Mouse (Mus musculus) MEL (cell line): ENCODE data around the gene A630023A22Rik. TPM values are rescaled to one million over a fixed set of nuclear protein-coding genes. Genes with fewer than 3 reads are reported as not detected.

Source experiments
- DNase-seq: peaks from one replicate; pipeline ENCODE4 v3.0.0; 2011; ENCODE audit warnings: low read depth, low spot score
- H3K27ac ChIP-seq: 2 replicates; pipeline ENCODE4 v1.5.1; 2012; ENCODE audit warnings: low read depth, mild to moderate bottlenecking, control low read depth, low read length, moderate library complexity; ENCODE audit not compliant: control insufficient read depth
- H3K27me3 ChIP-seq, 2 experiments: fragments of 150-350 bp in 1 of 2; sonication (generic) in 1 of 2; 2 replicates each; pipeline ENCODE4 v1.6.1; 2012; ENCODE audit warnings: low read length in 2 of 2, mild to moderate bottlenecking in 2 of 2, improper control_type of control experiment in 1 of 2, moderate library complexity in 1 of 2; ENCODE audit not compliant: insufficient read depth in 2 of 2, control insufficient read depth in 1 of 2
- H3K36me3 ChIP-seq, 2 experiments: 2 replicates each; pipeline ENCODE4 v1.6.1; 2012 to 2014; ENCODE audit warnings: low read length in 2 of 2, improper control_type of control experiment in 1 of 2, inconsistent platforms in 1 of 2, mild to moderate bottlenecking in 1 of 2; ENCODE audit not compliant: insufficient read depth in 2 of 2, control insufficient read depth in 1 of 2
- H3K4me1 ChIP-seq, 2 experiments: fragments of 150-350 bp in 1 of 2; sonication (generic) in 1 of 2; 2 replicates each; pipeline ENCODE4 v1.6.1; 2012; ENCODE audit warnings: low read length in 2 of 2, improper control_type of control experiment in 1 of 2, mild to moderate bottlenecking in 1 of 2; ENCODE audit not compliant: insufficient read depth in 2 of 2, control insufficient read depth in 1 of 2
- H3K4me3 ChIP-seq, 2 experiments: fragments of 150-350 bp in 1 of 2; sonication (generic) in 1 of 2; 2 replicates each; pipeline ENCODE4 v1.5.1; 2012; ENCODE audit warnings: low read depth in 2 of 2, low read length in 2 of 2, mild to moderate bottlenecking in 2 of 2, moderate library complexity in 2 of 2, control low read depth in 1 of 2, improper control_type of control experiment in 1 of 2; ENCODE audit not compliant: control insufficient read depth in 1 of 2, insufficient read depth in 1 of 2
- H3K79me2 ChIP-seq: 2 replicates; pipeline ENCODE4 v1.6.1; 2012; ENCODE audit warnings: mild to moderate bottlenecking, low read length, moderate library complexity; ENCODE audit not compliant: control insufficient read depth, poor library complexity, insufficient read depth
- H3K9ac ChIP-seq: 2 replicates; pipeline ENCODE4 v1.6.1; 2012; ENCODE audit warnings: low read depth, mild to moderate bottlenecking, control low read depth, low read length, moderate library complexity; ENCODE audit not compliant: control insufficient read depth, poor library complexity, severe bottlenecking
- H3K9me3 ChIP-seq: fragments of 150-350 bp; sonication (generic); replicated peaks from 2 replicates; pipeline ENCODE4 v1.6.1; 2012; ENCODE audit warnings: mild to moderate bottlenecking, low read length, improper control_type of control experiment, moderate library complexity; ENCODE audit not compliant: insufficient read depth
- CHD1 ChIP-seq: IDR thresholded peaks from 2 replicates; pipeline ENCODE4 v1.6.1; 2012; ENCODE audit warnings: low read depth, mild to moderate bottlenecking, inconsistent platforms, low read length, improper control_type of control experiment
- CHD2 ChIP-seq: IDR thresholded peaks from 2 replicates; pipeline ENCODE4 v1.6.1; 2011; ENCODE audit warnings: low read length, improper control_type of control experiment
- CTCF ChIP-seq, 3 experiments: IDR thresholded peaks in 2 of 3; conservative IDR thresholded peaks in 1 of 3; 2 replicates each; pipeline ENCODE4 v1.5.1; 2011 to 2012; ENCODE audit warnings: low read length in 3 of 3, low read depth in 2 of 3, mild to moderate bottlenecking in 2 of 3, improper control_type of control experiment in 1 of 3, inconsistent platforms in 1 of 3, mixed read lengths in 1 of 3, moderate library complexity in 1 of 3; ENCODE audit not compliant: control insufficient read depth in 1 of 3, insufficient read depth in 1 of 3, poor library complexity in 1 of 3, severe bottlenecking in 1 of 3
- E2F4 ChIP-seq: IDR thresholded peaks from 2 replicates; pipeline ENCODE4 v1.6.1; 2011; ENCODE audit warnings: low read depth, low read length, improper control_type of control experiment, borderline replicate concordance
- ELF1 ChIP-seq: IDR thresholded peaks from 2 replicates; pipeline ENCODE4 v1.6.1; 2014; ENCODE audit warnings: low read depth, mild to moderate bottlenecking, inconsistent platforms, low read length, improper control_type of control experiment, moderate library complexity
- EP300 ChIP-seq, 2 experiments: IDR thresholded peaks; 2 replicates each; pipeline ENCODE4 v1.6.1; 2011; ENCODE audit warnings: improper control_type of control experiment in 2 of 2, low read length in 2 of 2, low read depth in 1 of 2, mild to moderate bottlenecking in 1 of 2
- HCFC1 ChIP-seq: IDR thresholded peaks from 2 replicates; pipeline ENCODE4 v1.6.1; 2012; ENCODE audit warnings: low read depth, mild to moderate bottlenecking, inconsistent platforms, low read length, improper control_type of control experiment, moderate library complexity
- JUND ChIP-seq: IDR thresholded peaks from 2 replicates; pipeline ENCODE4 v1.6.1; 2011; ENCODE audit warnings: low read depth, mild to moderate bottlenecking, improper control_type of control experiment, low read length
- MAFK ChIP-seq: IDR thresholded peaks from 2 replicates; pipeline ENCODE4 v1.6.1; 2011; ENCODE audit warnings: low read depth, mild to moderate bottlenecking, low read length, improper control_type of control experiment, borderline replicate concordance
- MAZ ChIP-seq: IDR thresholded peaks from 2 replicates; pipeline ENCODE4 v1.6.1; 2012; ENCODE audit warnings: low read depth, mild to moderate bottlenecking, inconsistent platforms, low read length, improper control_type of control experiment
- MEF2A ChIP-seq: IDR thresholded peaks from 2 replicates; pipeline ENCODE4 v1.6.1; 2014; ENCODE audit warnings: low read depth, mild to moderate bottlenecking, inconsistent platforms, low read length, improper control_type of control experiment; ENCODE audit not compliant: poor library complexity, insufficient replicate concordance, severe bottlenecking; ENCODE audit errors: extremely low read depth
- MYC ChIP-seq: IDR thresholded peaks from 2 replicates; pipeline ENCODE4 v1.6.1; 2011; ENCODE audit warnings: low read depth, mild to moderate bottlenecking, low read length, improper control_type of control experiment, moderate library complexity
- POLR2AphosphoS2 ChIP-seq: IDR thresholded peaks from 2 replicates; pipeline ENCODE4 v1.6.1; 2011; ENCODE audit warnings: low read length, improper control_type of control experiment
- POLR2AphosphoS5 ChIP-seq: IDR thresholded peaks from 2 replicates; pipeline ENCODE4 v1.6.1; 2012; ENCODE audit warnings: low read depth, borderline replicate concordance, mild to moderate bottlenecking, inconsistent platforms, low read length, moderate library complexity, mixed read lengths
- RCOR1 ChIP-seq: IDR thresholded peaks from 2 replicates; pipeline ENCODE4 v1.6.1; 2012; ENCODE audit warnings: low read depth, mild to moderate bottlenecking, inconsistent platforms, low read length, improper control_type of control experiment
- SIN3A ChIP-seq: IDR thresholded peaks from 2 replicates; pipeline ENCODE4 v1.6.1; 2012; ENCODE audit warnings: low read length, improper control_type of control experiment, inconsistent platforms
- SMC3 ChIP-seq: IDR thresholded peaks from 2 replicates; pipeline ENCODE4 v1.6.1; 2011; ENCODE audit warnings: low read depth, low read length, improper control_type of control experiment
- TAL1 ChIP-seq: IDR thresholded peaks from 2 replicates; pipeline ENCODE4 v1.6.1; 2012; ENCODE audit warnings: mild to moderate bottlenecking, inconsistent platforms, low read length, moderate library complexity, mixed read lengths
- TBP ChIP-seq: IDR thresholded peaks from 2 replicates; pipeline ENCODE4 v1.8.0; 2011; ENCODE audit warnings: low read depth, low read length, improper control_type of control experiment
- TCF12 ChIP-seq: IDR thresholded peaks from 2 replicates; pipeline ENCODE4 v1.6.1; 2014; ENCODE audit warnings: low read depth, mild to moderate bottlenecking, inconsistent platforms, low read length, improper control_type of control experiment, moderate library complexity
- USF1 ChIP-seq: IDR thresholded peaks from 2 replicates; pipeline ENCODE4 v1.6.1; 2014; ENCODE audit warnings: low read depth, mild to moderate bottlenecking, inconsistent platforms, low read length, improper control_type of control experiment, moderate library complexity
- ZC3H11A ChIP-seq: IDR thresholded peaks from 2 replicates; pipeline ENCODE4 v1.6.1; 2012; ENCODE audit warnings: low read depth, mild to moderate bottlenecking, inconsistent platforms, low read length, improper control_type of control experiment
- ZMIZ1 ChIP-seq: IDR thresholded peaks from 2 replicates; pipeline ENCODE4 v1.6.1; 2012; ENCODE audit warnings: low read depth, mild to moderate bottlenecking, inconsistent platforms, low read length, improper control_type of control experiment, moderate library complexity
- polyA plus RNA-seq, 2 experiments: library from polyadenylated mRNA; stranded (reverse) in 1 of 2; unstranded in 1 of 2; fragments of >175 nt in 1 of 2; fragments of >200 nt in 1 of 2; gene quantifications; 2 replicates each; pipeline versions ENCODE4 v1.2.1 to v1.2.4; 2012; ENCODE audit warnings: low replicate concordance in 2 of 2, low read depth in 1 of 2; ENCODE audit not compliant: insufficient read length in 2 of 2, insufficient read depth in 1 of 2, missing spikeins in 1 of 2
- total RNA-seq: library from RNA; depleted of rRNA; stranded (reverse); fragments of 300-350 nt; gene quantifications from 2 replicates; pipeline ENCODE4 v1.2.3, GENCODE M21; 2012

Gene A630023A22Rik
- total and polyA plus RNA-seq, 3 experiments: not detected

- Histone ChIP-seq H3K9ac (no peak overlapping the region), H3K4me3 (no peak overlapping the region), H3K27me3 (no peaks in the 10 kb centered on the region), H3K9me3 (no peaks in the 10 kb centered on the region), H3K4me1 (no peaks in the 10 kb centered on the region), H3K27ac (no peak overlapping the region), H3K36me3 (no peaks in the 10 kb centered on the region), H3K79me2 (no peaks in the 10 kb centered on the region)
- no peak for DNase-seq
- TF ChIP-seq TAL1 (no peak), MYC (no peak), HCFC1 (no peak), SIN3A (no peak), E2F4 (no peak), CTCF (IDR thresholded peaks at IDR 0.05 in 2 of 3, conservative IDR thresholded peaks at IDR 0.05 in 1 of 3; ENCODE audit: control insufficient read depth in 1 of 3, insufficient read depth in 1 of 3, low read depth in 2 of 3, low read length in 3 of 3, poor library complexity in 1 of 3, severe bottlenecking in 1 of 3) (no peak), USF1 (no peak)
Measured at GRCm38 (mm10) chr14:34050101-34050779, 52.3 kb downstream of the A630023A22Rik start.

- Histone ChIP-seq H3K4me3 (no peak overlapping the region), H3K27ac (no peak overlapping the region), H3K27me3 (no peaks in the 10 kb centered on the region), H3K36me3 (no peaks in the 10 kb centered on the region), H3K79me2 (no peaks in the 10 kb centered on the region), H3K9me3 (no peaks in the 10 kb centered on the region), H3K4me1 (no peaks in the 10 kb centered on the region), H3K9ac (no peak overlapping the region)
- no peak for DNase-seq
- no peak for TF ChIP-seq ELF1
- no peak for TF ChIP-seq CHD1
- no peak for TF ChIP-seq HCFC1
- TF ChIP-seq E2F4: no peak
- TF ChIP-seq MAFK: no peak
- no peak for TF ChIP-seq MEF2A
- no peak for TF ChIP-seq SMC3
- no peak for TF ChIP-seq POLR2AphosphoS2
- TF ChIP-seq POLR2AphosphoS5: no peak
- no peak for TF ChIP-seq TBP
- TF ChIP-seq ZMIZ1: no peak
- no peak for TF ChIP-seq EP300 (IDR thresholded peaks at IDR 0.05; ENCODE audit: low read depth in 1 of 2, low read length in 2 of 2)
- TF ChIP-seq CHD2: no peak
- no peak for TF ChIP-seq JUND
- no peak for TF ChIP-seq MAZ
- TF ChIP-seq RCOR1: no peak
- no peak for TF ChIP-seq MYC
- TF ChIP-seq TCF12: no peak
- TF ChIP-seq ZC3H11A: no peak
- TF ChIP-seq, all 39 proteins: peak for 0
Measured at GRCm38 (mm10) chr14:34043341-34043740, 59.2 kb downstream of the A630023A22Rik start.
